Comparison of ENCODE assay signal across 27 mouse cellular contexts in the genomic region with DNA sequence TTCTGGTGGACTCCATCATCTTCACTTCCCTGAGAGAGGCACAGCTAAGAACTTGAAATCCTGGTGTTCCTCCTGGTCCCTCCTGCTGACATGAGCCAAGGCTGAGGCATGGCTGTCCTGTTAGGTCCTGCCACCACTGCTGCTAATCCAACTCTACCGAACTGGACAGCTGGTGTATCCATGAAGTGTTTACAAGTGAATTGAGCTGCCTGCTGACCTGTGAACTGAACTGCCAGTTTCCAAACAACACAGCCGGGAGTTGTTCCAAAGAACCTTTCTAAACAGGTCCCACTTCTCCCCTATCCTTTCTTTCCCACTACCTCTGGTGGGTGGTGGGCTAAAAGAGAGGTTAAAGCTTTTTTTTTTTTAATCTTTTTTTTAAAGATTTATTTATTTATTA. TPM values are rescaled to one million over a fixed set of nuclear protein-coding genes. Genes with fewer than 3 reads are reported as not detected.
DNase-seq lines count a peak whose midpoint lies in the region; ATAC-seq and TF ChIP-seq lines count a peak whose summit lies in the region.
"Had no signal": no experiment of that assay in that cellular context is flagged by ENCODE, and none has a peak within 500 bp of the region (broad histone marks: within the 10 kb centered on the region; RNA-seq: fewer than 3 reads in every experiment).

No protein-coding gene starts in this region.

- no peak for TF ChIP-seq POLR2A in liver, adult 2 months (IDR thresholded peaks at IDR 0.05; ENCODE audit: extremely low read depth, insufficient read depth, low read length)

- H3K79me2 ChIP-seq in liver, adult 2 months (ENCODE audit: control insufficient read depth, insufficient read depth, low read length), result no peaks in the 10 kb centered on the region

- no peak for TF ChIP-seq CTCF in liver, adult 2 months (IDR thresholded peaks at IDR 0.05; ENCODE audit: low read depth, low read length)

- H3K36me3 ChIP-seq in liver, adult 2 months (ENCODE audit: control insufficient read depth, insufficient read depth, low read length), result no peaks in the 10 kb centered on the region
- H3K36me3 ChIP-seq in liver, embryonic 11.5 days (ENCODE audit: control insufficient read depth, insufficient read depth, low read length), result no peaks in the 10 kb centered on the region
- no peaks in the 10 kb centered on the region for H3K36me3 ChIP-seq in liver, embryonic 15.5 days (replicated peaks)
- H3K36me3 ChIP-seq in liver, embryonic 12.5 days, result no peaks in the 10 kb centered on the region
- no peaks in the 10 kb centered on the region for H3K36me3 ChIP-seq in liver, embryonic 16.5 days (ENCODE audit: control insufficient read depth, insufficient read depth)
- H3K36me3 ChIP-seq in hindbrain, embryonic 16.5 days (ENCODE audit: control insufficient read depth, insufficient read depth, low read length), result no peaks in the 10 kb centered on the region
- H3K36me3 ChIP-seq: embryonic facial prominence, embryonic 10.5 days; embryonic facial prominence, embryonic 12.5 days; forebrain, embryonic 15.5 days had no signal

- ATAC-seq in liver, embryonic 11.5 days (replicated peaks; ENCODE audit: low FRiP score), result no peak
- no peak for ATAC-seq in liver, embryonic 15.5 days (ENCODE audit: insufficient read depth)
- ATAC-seq in liver, embryonic 12.5 days, result no peak
- ATAC-seq in liver, embryonic 16.5 days (ENCODE audit: low read depth), result peak; percentile 69
- ATAC-seq in hindbrain, embryonic 16.5 days, result no peak
- ATAC-seq: forebrain, embryonic 13.5 days; forebrain, embryonic 15.5 days; forebrain, postnatal 0 days had no signal

- WGBS in liver, adult 2 months, result 18% methylated on average over 2 of the region's 2 CpGs
- 63% methylated on average over 2 of the region's 2 CpGs for WGBS in liver, embryonic 11.5 days
- 51% methylated on average over 2 of the region's 2 CpGs for WGBS in liver, embryonic 15.5 days (ENCODE audit: insufficient replicate concordance)
- 63% methylated on average over 2 of the region's 2 CpGs for WGBS in liver, embryonic 12.5 days (ENCODE audit: insufficient replicate concordance)
- 54% methylated on average over 2 of the region's 2 CpGs for WGBS in liver, embryonic 16.5 days (ENCODE audit: insufficient replicate concordance)
- WGBS in hindbrain, embryonic 16.5 days, result 87% methylated on average over 2 of the region's 2 CpGs

- no peaks in the 10 kb centered on the region for H3K9me3 ChIP-seq in liver, embryonic 11.5 days (ENCODE audit: control insufficient read depth, low read length)
- no peaks in the 10 kb centered on the region for H3K9me3 ChIP-seq in liver, embryonic 15.5 days (replicated peaks)
- H3K9me3 ChIP-seq in liver, embryonic 12.5 days (replicated peaks), result no peaks in the 10 kb centered on the region
- H3K9me3 ChIP-seq in liver, embryonic 16.5 days (replicated peaks; ENCODE audit: control insufficient read depth, low read length), result no peaks in the 10 kb centered on the region
- H3K9me3 ChIP-seq in hindbrain, embryonic 16.5 days (ENCODE audit: control insufficient read depth, low read length), result no peaks in the 10 kb centered on the region
- H3K9me3 ChIP-seq: embryonic facial prominence, embryonic 10.5 days; embryonic facial prominence, embryonic 12.5 days; forebrain, embryonic 13.5 days; forebrain, embryonic 15.5 days had no signal

- H3K4me1 ChIP-seq in liver, adult 2 months (ENCODE audit: control insufficient read depth, insufficient read depth, low read length), result peaks cover 4% of the 10 kb centered on the region
- H3K4me1 ChIP-seq in liver, embryonic 11.5 days (replicated peaks; ENCODE audit: control insufficient read depth, insufficient read depth, low read length), result peaks cover 7% of the 10 kb centered on the region
- H3K4me1 ChIP-seq in liver, embryonic 15.5 days (replicated peaks), result peaks cover 21% of the 10 kb centered on the region
- peaks cover 16% of the 10 kb centered on the region for H3K4me1 ChIP-seq in liver, embryonic 12.5 days
- H3K4me1 ChIP-seq in liver, embryonic 16.5 days (ENCODE audit: control insufficient read depth, low read depth, low read length), result peaks cover 3% of the 10 kb centered on the region; the same call in 1 of the 2 replicates
- H3K4me1 ChIP-seq in hindbrain, embryonic 16.5 days (ENCODE audit: control insufficient read depth, insufficient read depth, low read depth, low read length), result no peaks in the 10 kb centered on the region
- H3K4me1 ChIP-seq: embryonic facial prominence, embryonic 10.5 days; embryonic facial prominence, embryonic 12.5 days; forebrain, embryonic 13.5 days; forebrain, embryonic 15.5 days had no signal

- no peaks in the 10 kb centered on the region for H3K27me3 ChIP-seq in liver, adult 2 months (ENCODE audit: control insufficient read depth, insufficient read depth, low read length)
- no peaks in the 10 kb centered on the region for H3K27me3 ChIP-seq in liver, embryonic 11.5 days (replicated peaks; ENCODE audit: control insufficient read depth, insufficient read depth, low read length)
- no peaks in the 10 kb centered on the region for H3K27me3 ChIP-seq in liver, embryonic 15.5 days
- H3K27me3 ChIP-seq in liver, embryonic 12.5 days (replicated peaks), result no peaks in the 10 kb centered on the region
- no peaks in the 10 kb centered on the region for H3K27me3 ChIP-seq in liver, embryonic 16.5 days (ENCODE audit: control insufficient read depth, insufficient read depth, low read depth, low read length)
- no peaks in the 10 kb centered on the region for H3K27me3 ChIP-seq in hindbrain, embryonic 16.5 days (replicated peaks; ENCODE audit: control insufficient read depth, insufficient read depth, low read length)
- H3K27me3 ChIP-seq: embryonic facial prominence, embryonic 12.5 days; forebrain, embryonic 13.5 days; forebrain, embryonic 15.5 days had no signal

- DNase-seq in liver, adult 2 months (ENCODE audit: extremely low read depth, low read depth, low spot score), result peak; percentile 92
- DNase-seq in liver, embryonic 11.5 days (ENCODE audit: low spot score), result no peak
- DNase-seq in adipocyte (ENCODE audit: low spot score), result peak; percentile 37
- DNase-seq in adrenal gland, postnatal 36 days, result no peak
- DNase-seq: adrenal gland, postnatal 10 days; adrenal gland, postnatal 25 days; cerebellum, adult 11-12 months; cerebellum, adult 2 months; cerebellum, adult 9-10 months; cerebellum, postnatal 10 days; cerebellum, postnatal 25 days; forebrain, postnatal 0 days had no signal

- no peak overlapping the region for H3K9ac ChIP-seq in liver, adult 2 months (ENCODE audit: low read depth, low read length)
- H3K9ac ChIP-seq in liver, embryonic 11.5 days (ENCODE audit: low read depth, low read length), result no peak overlapping the region
- H3K9ac ChIP-seq in liver, embryonic 15.5 days, result no peak overlapping the region
- H3K9ac ChIP-seq in liver, embryonic 12.5 days, result no peak overlapping the region
- no peak overlapping the region for H3K9ac ChIP-seq in liver, embryonic 16.5 days (ENCODE audit: low read depth, low read length)
- no peak overlapping the region for H3K9ac ChIP-seq in hindbrain, embryonic 16.5 days (ENCODE audit: low read depth, low read length)
- H3K9ac ChIP-seq: embryonic facial prominence, embryonic 12.5 days; forebrain, embryonic 13.5 days; forebrain, embryonic 15.5 days; forebrain, postnatal 0 days had no signal

- H3K4me2 ChIP-seq in liver, embryonic 11.5 days, result no peak overlapping the region
- H3K4me2 ChIP-seq in liver, embryonic 15.5 days, result no peak overlapping the region
- no peak overlapping the region for H3K4me2 ChIP-seq in liver, embryonic 12.5 days
- no peak overlapping the region for H3K4me2 ChIP-seq in liver, embryonic 16.5 days (ENCODE audit: low read depth, low read length)
- H3K4me2 ChIP-seq in hindbrain, embryonic 16.5 days (ENCODE audit: low read length), result no peak overlapping the region
- H3K4me2 ChIP-seq: embryonic facial prominence, embryonic 12.5 days; forebrain, embryonic 13.5 days; forebrain, embryonic 15.5 days had no signal

- H3K4me3 ChIP-seq in liver, adult 2 months (ENCODE audit: insufficient read depth, low read depth, low read length), result no peak overlapping the region
- H3K4me3 ChIP-seq in liver, embryonic 11.5 days (ENCODE audit: low read depth, low read length), result no peak overlapping the region
- no peak overlapping the region for H3K4me3 ChIP-seq in liver, embryonic 15.5 days (replicated peaks)
- H3K4me3 ChIP-seq in liver, embryonic 12.5 days, result no peak overlapping the region
- H3K4me3 ChIP-seq in liver, embryonic 16.5 days (ENCODE audit: low read depth, low read length), result no peak overlapping the region
- H3K4me3 ChIP-seq in hindbrain, embryonic 16.5 days (ENCODE audit: low read length), result no peak overlapping the region
- H3K4me3 ChIP-seq: embryonic facial prominence, embryonic 10.5 days; embryonic facial prominence, embryonic 12.5 days; forebrain, embryonic 13.5 days; forebrain, embryonic 15.5 days had no signal

- peak overlapping the region; percentile 77 for H3K27ac ChIP-seq in liver, adult 2 months (replicated peaks; ENCODE audit: insufficient read depth, low read depth, low read length)
- no peak overlapping the region for H3K27ac ChIP-seq in liver, embryonic 11.5 days (ENCODE audit: low read depth, low read length)
- 0 out of 2 replicates have a peak overlapping the region, but pooled peaks have one; percentile 4 for H3K27ac ChIP-seq in liver, embryonic 15.5 days (replicated peaks)
- no peak overlapping the region for H3K27ac ChIP-seq in liver, embryonic 12.5 days
- H3K27ac ChIP-seq in liver, embryonic 16.5 days (ENCODE audit: low read length), result peak overlapping the region; percentile 30; the same call in 1 of the 2 replicates
- H3K27ac ChIP-seq in hindbrain, embryonic 16.5 days (ENCODE audit: low read depth, low read length), result no peak overlapping the region
- H3K27ac ChIP-seq: embryonic facial prominence, embryonic 10.5 days; embryonic facial prominence, embryonic 12.5 days; forebrain, embryonic 13.5 days; forebrain, embryonic 15.5 days had no signal

RNA-seq across cellular contexts. Expression of a gene that starts 5.9 kb away (rescaled TPM):
- 83.4 and 96.3 TPM in 2 replicates for total RNA-seq in liver, adult 2 months (2014; rRNA removed)
- 59.2 and 70.5 TPM in 2 replicates for polyA plus RNA-seq in liver, adult 2 months (2012; rRNA removed)
- polyA plus RNA-seq in liver, embryonic 11.5 days (2014; fragmentation: Nextera tagmentation; extraction: Ambion mirVana), result 375 and 384 TPM in 2 replicates
- polyA plus RNA-seq in liver, embryonic 15.5 days (2015; fragmentation: Nextera tagmentation; extraction: Ambion mirVana), result 176 and 191 TPM in 2 replicates
- 268 and 269 TPM in 2 replicates for polyA plus RNA-seq in liver, embryonic 12.5 days (2016; fragmentation: Nextera tagmentation; extraction: Ambion mirVana)
- polyA plus RNA-seq in liver, embryonic 16.5 days (2015; fragmentation: Nextera tagmentation; extraction: Ambion mirVana), result 181 and 187 TPM in 2 replicates
- polyA plus RNA-seq in hindbrain, embryonic 16.5 days (2015; fragmentation: Nextera tagmentation; extraction: Ambion mirVana), result 411 and 415 TPM in 2 replicates
- total RNA-seq in adrenal gland, postnatal 36 days (2021), result 100 to 1,000 TPM; 181 to 203 TPM

RNA-seq across cellular contexts. Expression of a gene that starts 35.5 kb away (rescaled TPM):
- total RNA-seq in liver, adult 2 months (2014; rRNA removed), result not detected in 2 replicates
- polyA plus RNA-seq in liver, adult 2 months (2012; rRNA removed), result not detected in 2 replicates
- polyA plus RNA-seq in liver, embryonic 11.5 days (2014; fragmentation: Nextera tagmentation; extraction: Ambion mirVana), result not detected in 2 replicates
- not detected in 2 replicates for polyA plus RNA-seq in liver, embryonic 15.5 days (2015; fragmentation: Nextera tagmentation; extraction: Ambion mirVana)
- not detected in 2 replicates for polyA plus RNA-seq in liver, embryonic 12.5 days (2016; fragmentation: Nextera tagmentation; extraction: Ambion mirVana)
- polyA plus RNA-seq in liver, embryonic 16.5 days (2015; fragmentation: Nextera tagmentation; extraction: Ambion mirVana), result 0.07 TPM in 1 of 2 replicates, not detected in the other
- polyA plus RNA-seq in hindbrain, embryonic 16.5 days (2015; fragmentation: Nextera tagmentation; extraction: Ambion mirVana), result not detected in 2 replicates
- not detected for total RNA-seq in adrenal gland, postnatal 36 days (2021)
- total RNA-seq: adrenal gland, adult 18-20 months; adrenal gland, postnatal 10 days; adrenal gland, postnatal 25 days; ES-E14; forebrain, postnatal 0 days; MEL had no signal
- polyA plus RNA-seq: C2C12; cerebellum, adult 2 months; cortical plate, adult 2 months; embryonic facial prominence, embryonic 10.5 days; embryonic facial prominence, embryonic 12.5 days; embryonic facial prominence, embryonic 14.5 days; forebrain, embryonic 11.5 days; forebrain, embryonic 13.5 days; forebrain, embryonic 15.5 days; forebrain, postnatal 0 days had no signal

RNA-seq across cellular contexts. Expression of a gene that starts 48.4 kb away (rescaled TPM):
- total RNA-seq in liver, adult 2 months (2014; rRNA removed), result not detected in 2 replicates
- polyA plus RNA-seq in liver, adult 2 months (2012; rRNA removed), result 0.11 and 0.20 TPM in 2 replicates
- polyA plus RNA-seq in liver, embryonic 11.5 days (2014; fragmentation: Nextera tagmentation; extraction: Ambion mirVana), result 2.8 and 3.2 TPM in 2 replicates
- 0.29 and 0.68 TPM in 2 replicates for polyA plus RNA-seq in liver, embryonic 15.5 days (2015; fragmentation: Nextera tagmentation; extraction: Ambion mirVana)
- polyA plus RNA-seq in liver, embryonic 12.5 days (2016; fragmentation: Nextera tagmentation; extraction: Ambion mirVana), result 1.2 and 1.5 TPM in 2 replicates
- 0.36 and 0.39 TPM in 2 replicates for polyA plus RNA-seq in liver, embryonic 16.5 days (2015; fragmentation: Nextera tagmentation; extraction: Ambion mirVana)
- 0.20 TPM in 1 of 2 replicates, not detected in the other for polyA plus RNA-seq in hindbrain, embryonic 16.5 days (2015; fragmentation: Nextera tagmentation; extraction: Ambion mirVana)
- not detected for total RNA-seq in adrenal gland, postnatal 36 days (2021)
- total RNA-seq: adrenal gland, adult 18-20 months; adrenal gland, postnatal 25 days; forebrain, postnatal 0 days; MEL had no signal
- polyA plus RNA-seq: C2C12; cerebellum, adult 2 months; cortical plate, adult 2 months; embryonic facial prominence, embryonic 12.5 days; forebrain, embryonic 11.5 days; forebrain, embryonic 13.5 days; forebrain, embryonic 15.5 days; forebrain, postnatal 0 days had no signal

RNA-seq across cellular contexts. Expression of a gene that starts 54.6 kb away (rescaled TPM):
- 112 and 115 TPM in 2 replicates for total RNA-seq in liver, adult 2 months (2014; rRNA removed)
- 156 TPM in 2 replicates for polyA plus RNA-seq in liver, adult 2 months (2012; rRNA removed)
- polyA plus RNA-seq in liver, embryonic 11.5 days (2014; fragmentation: Nextera tagmentation; extraction: Ambion mirVana), result 190 and 193 TPM in 2 replicates
- 93.1 and 113 TPM in 2 replicates for polyA plus RNA-seq in liver, embryonic 15.5 days (2015; fragmentation: Nextera tagmentation; extraction: Ambion mirVana)
- 119 and 120 TPM in 2 replicates for polyA plus RNA-seq in liver, embryonic 12.5 days (2016; fragmentation: Nextera tagmentation; extraction: Ambion mirVana)
- 95.6 and 97.5 TPM in 2 replicates for polyA plus RNA-seq in liver, embryonic 16.5 days (2015; fragmentation: Nextera tagmentation; extraction: Ambion mirVana)
- polyA plus RNA-seq in hindbrain, embryonic 16.5 days (2015; fragmentation: Nextera tagmentation; extraction: Ambion mirVana), result 237 and 241 TPM in 2 replicates
- 100 to 1,000 TPM; 174 to 190 TPM for total RNA-seq in adrenal gland, postnatal 36 days (2021)

RNA-seq across cellular contexts. Expression of a gene that starts 54.8 kb away (rescaled TPM):
- 28.0 and 34.4 TPM in 2 replicates for total RNA-seq in liver, adult 2 months (2014; rRNA removed)
- 130 and 138 TPM in 2 replicates for polyA plus RNA-seq in liver, adult 2 months (2012; rRNA removed)
- 79.7 and 84.3 TPM in 2 replicates for polyA plus RNA-seq in liver, embryonic 11.5 days (2014; fragmentation: Nextera tagmentation; extraction: Ambion mirVana)
- polyA plus RNA-seq in liver, embryonic 15.5 days (2015; fragmentation: Nextera tagmentation; extraction: Ambion mirVana), result 32.0 and 34.7 TPM in 2 replicates
- polyA plus RNA-seq in liver, embryonic 12.5 days (2016; fragmentation: Nextera tagmentation; extraction: Ambion mirVana), result 45.7 and 48.7 TPM in 2 replicates
- polyA plus RNA-seq in liver, embryonic 16.5 days (2015; fragmentation: Nextera tagmentation; extraction: Ambion mirVana), result 34.0 and 37.5 TPM in 2 replicates
- polyA plus RNA-seq in hindbrain, embryonic 16.5 days (2015; fragmentation: Nextera tagmentation; extraction: Ambion mirVana), result 166 and 167 TPM in 2 replicates
- total RNA-seq in adrenal gland, postnatal 36 days (2021), result 10 to 100 TPM; 72.5 to 80.8 TPM

Comparison
In these comparisons a context has a peak if more than half of its experiments do, and no peak if none do; other contexts are left out.
1. DNase-seq: peak in liver, adult 2 months (single experiment) and adipocyte (single experiment); none in liver, embryonic 11.5 days (single experiment) and adrenal gland, postnatal 36 days (0 of 2).
2. H3K27ac ChIP-seq: peak in liver, adult 2 months (single experiment), liver, embryonic 15.5 days (single experiment) and liver, embryonic 16.5 days (single experiment); none in liver, embryonic 11.5 days (single experiment), liver, embryonic 12.5 days (single experiment) and hindbrain, embryonic 16.5 days (single experiment).